Comparison of ENCODE assay signal across 24 mouse cellular contexts in genomic region chr16:95214251-95215197, GRCm38 (mm10). TPM values are rescaled to one million over a fixed set of nuclear protein-coding genes. Genes with fewer than 3 reads are reported as not detected.
"Had no signal": no experiment of that assay in that cellular context is flagged by ENCODE, and none has a peak within 500 bp of the region (broad histone marks: within the 10 kb centered on the region; RNA-seq: fewer than 3 reads in every experiment).

No protein-coding gene starts in this region.

- H3K27me3 ChIP-seq: hindbrain, embryonic 13.5 days; hindbrain, embryonic 15.5 days; kidney, embryonic 15.5 days; limb, embryonic 13.5 days; limb, embryonic 15.5 days had no signal

- H3K9ac ChIP-seq: hindbrain, embryonic 13.5 days; hindbrain, embryonic 15.5 days; kidney, embryonic 15.5 days; limb, embryonic 13.5 days; limb, embryonic 15.5 days had no signal

- H3K4me1 ChIP-seq: hindbrain, embryonic 15.5 days; kidney, embryonic 15.5 days; limb, embryonic 15.5 days had no signal

- H3K9me3 ChIP-seq: heart, embryonic 10.5 days; hindbrain, embryonic 13.5 days; hindbrain, embryonic 15.5 days; kidney, embryonic 15.5 days; limb, embryonic 13.5 days; limb, embryonic 15.5 days had no signal

- H3K27ac ChIP-seq: gastrocnemius, adult 2 months; heart, embryonic 10.5 days; hindbrain, embryonic 13.5 days; hindbrain, embryonic 15.5 days; hindbrain, postnatal 0 days; kidney, embryonic 15.5 days; kidney, postnatal 0 days; limb, embryonic 13.5 days; limb, embryonic 15.5 days had no signal

- H3K4me3 ChIP-seq: gastrocnemius, adult 2 months; heart, embryonic 10.5 days; hindbrain, embryonic 13.5 days; hindbrain, embryonic 15.5 days; kidney, embryonic 15.5 days; limb, embryonic 13.5 days; limb, embryonic 15.5 days had no signal

- H3K4me2 ChIP-seq: hindbrain, embryonic 13.5 days; hindbrain, embryonic 15.5 days; kidney, embryonic 15.5 days; limb, embryonic 13.5 days; limb, embryonic 15.5 days had no signal

- ATAC-seq: hindbrain, postnatal 0 days; intestine, embryonic 16.5 days had no signal

- H3K36me3 ChIP-seq: heart, embryonic 10.5 days; hindbrain, embryonic 13.5 days; hindbrain, embryonic 15.5 days; kidney, embryonic 15.5 days; limb, embryonic 13.5 days; limb, embryonic 15.5 days had no signal

- DNase-seq: gastrocnemius, adult 2 months; gastrocnemius, postnatal 10 days; gastrocnemius, postnatal 25 days; heart, adult 18-20 months; heart, postnatal 14 days; heart, postnatal 36 days; kidney, adult 11 months; kidney, adult 2 months; kidney, adult 9 months; kidney, postnatal 14 days; kidney, postnatal 36 days; layer of hippocampus, adult 9-11 months; layer of hippocampus, postnatal 36 days; left cerebral cortex, postnatal 4 days had no signal

RNA-seq across cellular contexts. Expression of gene Kcnj15, which starts 42.8 kb away (rescaled TPM):
- total RNA-seq: hematopoietic stem cell, adult 5-6 weeks; layer of hippocampus, postnatal 36 days had no signal
